9 mouse cellular contexts compared by ENCODE assay signal in the genomic region with DNA sequence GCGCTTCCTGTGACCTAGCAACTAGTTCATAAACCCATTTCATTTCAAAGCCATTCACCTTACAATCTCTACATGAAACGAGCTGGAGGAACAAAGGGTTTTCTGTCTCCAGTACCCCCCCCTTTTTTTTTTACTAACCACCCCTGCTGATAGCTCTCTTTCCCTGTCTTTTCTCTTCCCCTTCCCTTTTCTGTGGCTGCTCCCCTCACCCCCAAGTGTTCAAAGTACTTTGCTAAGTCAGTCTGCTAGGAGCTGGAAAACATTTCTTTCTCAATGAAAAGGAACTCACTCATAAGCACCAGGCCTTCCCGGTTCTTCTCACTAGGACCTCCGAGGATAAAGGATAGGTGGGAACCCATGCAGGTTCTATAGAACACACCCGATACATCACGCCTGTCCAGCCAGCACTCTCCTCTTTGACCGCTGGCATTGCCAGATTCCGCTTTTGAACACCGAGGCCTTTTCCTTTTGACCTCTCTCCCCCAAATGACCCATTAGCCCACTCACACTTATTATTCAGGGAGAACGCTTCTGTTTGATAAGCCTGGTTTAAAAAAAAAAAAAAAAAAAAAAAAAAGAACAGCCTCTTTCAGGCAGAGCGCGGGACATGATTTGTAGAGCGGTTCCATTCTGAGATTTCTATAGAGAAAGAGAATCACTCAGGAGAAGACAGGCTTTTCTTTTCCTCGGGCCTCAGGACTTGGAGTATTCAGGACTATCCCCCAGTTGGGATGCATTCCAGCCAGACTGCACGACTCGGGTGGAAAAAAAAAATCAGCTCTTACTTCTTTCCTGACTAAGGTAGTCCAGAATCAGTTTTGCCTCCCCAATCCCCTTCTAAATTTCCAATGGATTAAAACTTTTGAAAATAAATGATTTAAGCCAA.
DNase-seq lines count a peak whose midpoint lies in the region; ATAC-seq and TF ChIP-seq lines count a peak whose summit lies in the region.
"Had no signal": no experiment of that assay in that cellular context is flagged by ENCODE, and none has a peak within 500 bp of the region (broad histone marks: within the 10 kb centered on the region; RNA-seq: fewer than 3 reads in every experiment).

No protein-coding gene starts in this region.

- H3K4me2 ChIP-seq in heart, embryonic 12.5 days: peak overlapping the region; percentile 80

- 0 out of 2 replicates have a peak, but pooled peaks cover 4% of the 10 kb centered on the region for H3K27me3 ChIP-seq in heart, embryonic 12.5 days (replicated peaks)
- H3K27me3 ChIP-seq in MEL (ENCODE audit: control insufficient read depth in 1 of 2, insufficient read depth in 2 of 2, low read length in 2 of 2): peaks cover 0 to 1% of the 10 kb centered on the region in 2 experiments; a peak in 2 of 4 replicates
- H3K27me3 ChIP-seq in megakaryocyte, embryonic 14.5 days (replicated peaks): peaks cover 20% of the 10 kb centered on the region

- no peak for TF ChIP-seq POLR2A in MEL (IDR thresholded peaks at IDR 0.05; ENCODE audit: control insufficient read depth in 1 of 2, insufficient read depth in 1 of 2, low read depth in 1 of 2, low read length in 2 of 2, poor library complexity in 1 of 2)

- no peak for ATAC-seq in heart, embryonic 12.5 days (ENCODE audit: insufficient number of reproducible peaks, low FRiP score)
- ATAC-seq in granulocyte monocyte progenitor cell, adult 5-6 weeks (replicated peaks; ENCODE audit: poor library complexity, severe bottlenecking): peak; percentile 34

- H3K36me3 ChIP-seq in heart, embryonic 12.5 days: no peaks in the 10 kb centered on the region
- peaks cover 0 to 4% of the 10 kb centered on the region in 2 experiments; a peak in 1 of 4 replicates for H3K36me3 ChIP-seq in MEL (ENCODE audit: control insufficient read depth in 1 of 2, insufficient read depth in 2 of 2, low read length in 2 of 2)
- H3K36me3 ChIP-seq in megakaryocyte, embryonic 14.5 days (replicated peaks; ENCODE audit: low read length): no peaks in the 10 kb centered on the region
- H3K36me3 ChIP-seq: G1E had no signal

- TF ChIP-seq CTCF in MEL (IDR thresholded peaks at IDR 0.05 in 2 of 3, conservative IDR thresholded peaks at IDR 0.05 in 1 of 3; ENCODE audit: control insufficient read depth in 1 of 3, insufficient read depth in 1 of 3, low read depth in 2 of 3, low read length in 3 of 3, poor library complexity in 1 of 3, severe bottlenecking in 1 of 3): no peak

- H3K9ac ChIP-seq in heart, embryonic 12.5 days: peak overlapping the region; percentile 87; the same call in 1 of the 2 replicates
- H3K9ac ChIP-seq in MEL (ENCODE audit: control insufficient read depth, low read depth, low read length, poor library complexity, severe bottlenecking): peak overlapping the region; percentile 57

- H3K9me3 ChIP-seq in heart, embryonic 12.5 days (replicated peaks): no peaks in the 10 kb centered on the region
- no peaks in the 10 kb centered on the region for H3K9me3 ChIP-seq in MEL (replicated peaks; ENCODE audit: insufficient read depth, low read length)
- H3K9me3 ChIP-seq in megakaryocyte, embryonic 14.5 days: no peaks in the 10 kb centered on the region
- H3K9me3 ChIP-seq: G1E had no signal

- H3K79me2 ChIP-seq in MEL (ENCODE audit: control insufficient read depth, insufficient read depth, low read length, poor library complexity): no peaks in the 10 kb centered on the region

- TF ChIP-seq RAD21 in MEL (IDR thresholded peaks at IDR 0.05; ENCODE audit: low read depth, low read length): no peak

- WGBS in heart, embryonic 12.5 days: 3% methylated on average over 16 of the region's 16 CpGs

- DNase-seq in heart, adult 18-20 months: no peak
- DNase-seq in MEL (ENCODE audit: low read depth, low spot score): no peak
- DNase-seq in frontal cortex, postnatal 14 days (ENCODE audit: low spot score in 2 of 2): no peak
- DNase-seq in urinary bladder, postnatal 14 days (ENCODE audit: low spot score): no peak
- no peak for DNase-seq in layer of hippocampus, adult 18-20 months (ENCODE audit: low spot score in 2 of 2)

- TF ChIP-seq EP300 in MEL (IDR thresholded peaks at IDR 0.05; ENCODE audit: low read depth in 1 of 2, low read length in 2 of 2): peak in 1 of 2 experiments; percentile 39; a peak in 1 of 4 replicates

- H3K4me1 ChIP-seq in heart, embryonic 12.5 days (replicated peaks): peaks cover 35% of the 10 kb centered on the region
- H3K4me1 ChIP-seq in MEL (ENCODE audit: control insufficient read depth in 1 of 2, insufficient read depth in 2 of 2, low read length in 2 of 2): no peaks in the 10 kb centered on the region
- peaks cover 25% of the 10 kb centered on the region for H3K4me1 ChIP-seq in megakaryocyte, embryonic 14.5 days

- H3K27ac ChIP-seq in heart, embryonic 12.5 days (ENCODE audit: poor library complexity, severe bottlenecking): peak overlapping the region; percentile 77
- peak overlapping the region; percentile 60 for H3K27ac ChIP-seq in MEL (ENCODE audit: control insufficient read depth, low read depth, low read length)

- H3K4me3 ChIP-seq in heart, embryonic 12.5 days: peak overlapping the region; percentile 68
- H3K4me3 ChIP-seq in MEL (ENCODE audit: control insufficient read depth in 1 of 2, insufficient read depth in 1 of 2, low read depth in 2 of 2, low read length in 2 of 2): peak overlapping the region; percentile 53 to 63
- H3K4me3 ChIP-seq in megakaryocyte, embryonic 14.5 days (replicated peaks): peak overlapping the region; percentile 94

TF ChIP-seq in MEL, 35 proteins besides CTCF, POLR2A, EP300 and RAD21:
- TF ChIP-seq MAFK (IDR thresholded peaks at IDR 0.05; ENCODE audit: borderline replicate concordance, low read depth, low read length): no peak
- peak; percentile 85 for TF ChIP-seq ZNF384 (IDR thresholded peaks at IDR 0.05; ENCODE audit: low read depth, low read length)
